Mouse (Mus musculus): Measurements from ENCODE around the gene 2410015M20Rik. TPM values are rescaled to one million over a fixed set of nuclear protein-coding genes. Genes with fewer than 3 reads are reported as not detected.
A peak's percentile ranks its signal among the peaks of the same experiment; 100 is the strongest.

The 2410015M20Rik gene
- polyA plus RNA-seq, 1 experiment from 2014 or later: 259 TPM

GRCm38 (mm10) chr17:56611861-56612564 lies 2.4 kb upstream of the 2410015M20Rik start:
- Histone ChIP-seq H3K9ac (replicated peaks) (0 out of 2 replicates have a peak overlapping the region, but pooled peaks have one; percentile 5), H3K36me3 (replicated peaks; ENCODE audit: insufficient read depth, low read length) (peaks cover 29% of the 10 kb centered on the region), H3K4me2 (ENCODE audit: low read depth, low read length) (peak overlapping the region; percentile 63), H3K27me3 (ENCODE audit: insufficient read depth, low read length) (no peaks in the 10 kb centered on the region), H3K27ac (ENCODE audit: low read depth) (peak overlapping the region; percentile 86), H3K4me1 (ENCODE audit: insufficient read depth) (peaks cover 43% of the 10 kb centered on the region), H3K9me3 (ENCODE audit: low read length) (no peaks in the 10 kb centered on the region), H3K4me3 (ENCODE audit: low read depth, low read length) (no peak overlapping the region; the same call in 1 of the 2 replicates)
- peak; percentile 87 for DNase-seq
- TF ChIP-seq CTCF (IDR thresholded peaks at IDR 0.05; ENCODE audit: low read depth) (no peak), EP300 (IDR thresholded peaks at IDR 0.05; ENCODE audit: low read depth) (no peak)
- WGBS (ENCODE audit: insufficient replicate concordance): 14% methylated on average over 14 of the region's 14 CpGs
- peak; percentile 42 for ATAC-seq

- no peak for DNase-seq
- H3K4me1 ChIP-seq (ENCODE audit: insufficient read depth): peaks cover 43% of the 10 kb centered on the region
- H3K36me3 ChIP-seq (replicated peaks; ENCODE audit: insufficient read depth, low read length): peaks cover 31% of the 10 kb centered on the region
- no peaks in the 10 kb centered on the region for H3K27me3 ChIP-seq (ENCODE audit: insufficient read depth, low read length)
- no peak overlapping the region for H3K4me3 ChIP-seq (ENCODE audit: low read depth, low read length)
- H3K9ac ChIP-seq (replicated peaks): no peak overlapping the region
- TF ChIP-seq CTCF (IDR thresholded peaks at IDR 0.05; ENCODE audit: low read depth) (no peak), EP300 (IDR thresholded peaks at IDR 0.05; ENCODE audit: low read depth) (no peak)
- H3K27ac ChIP-seq (ENCODE audit: low read depth): peak overlapping the region; percentile 86
- H3K9me3 ChIP-seq (ENCODE audit: low read length): no peaks in the 10 kb centered on the region
- no peak for ATAC-seq
- 0 out of 2 replicates have a peak overlapping the region, but pooled peaks have one; percentile 63 for H3K4me2 ChIP-seq (ENCODE audit: low read depth, low read length)
- 89% methylated on average over 2 of the region's 2 CpGs for WGBS (ENCODE audit: insufficient replicate concordance)
Measured at GRCm38 (mm10) chr17:56611323-56611722, 1.8 kb upstream of the 2410015M20Rik start.

GRCm38 (mm10) chr17:56608699-56609098 lies 872 bp downstream of the 2410015M20Rik start:
- Histone ChIP-seq H3K9me3 (ENCODE audit: low read length) (no peaks in the 10 kb centered on the region), H3K27me3 (ENCODE audit: insufficient read depth, low read length) (no peaks in the 10 kb centered on the region), H3K9ac (replicated peaks) (peak overlapping the region; percentile 81), H3K4me1 (ENCODE audit: insufficient read depth) (peaks cover 31% of the 10 kb centered on the region), H3K4me2 (ENCODE audit: low read depth, low read length) (peak overlapping the region; percentile 79), H3K4me3 (ENCODE audit: low read depth, low read length) (peak overlapping the region; percentile 77), H3K27ac (ENCODE audit: low read depth) (peak overlapping the region; percentile 90), H3K36me3 (replicated peaks; ENCODE audit: insufficient read depth, low read length) (peaks cover 38% of the 10 kb centered on the region)
- DNase-seq: no peak
- 34% methylated on average over 5 of the region's 5 CpGs for WGBS (ENCODE audit: insufficient replicate concordance)
- ATAC-seq: no peak
- TF ChIP-seq CTCF (IDR thresholded peaks at IDR 0.05; ENCODE audit: low read depth): no peak
- no peak for TF ChIP-seq EP300 (IDR thresholded peaks at IDR 0.05; ENCODE audit: low read depth)

GRCm38 (mm10) chr17:56607521-56608062 lies 2.0 kb downstream of the 2410015M20Rik start:
- 62% methylated on average over 3 of the region's 3 CpGs for WGBS (ENCODE audit: insufficient replicate concordance)
- Histone ChIP-seq H3K9me3 (ENCODE audit: low read length) (no peaks in the 10 kb centered on the region), H3K4me2 (ENCODE audit: low read depth, low read length) (no peak overlapping the region), H3K9ac (replicated peaks) (no peak overlapping the region), H3K27me3 (ENCODE audit: insufficient read depth, low read length) (no peaks in the 10 kb centered on the region), H3K4me3 (ENCODE audit: low read depth, low read length) (no peak overlapping the region), H3K4me1 (ENCODE audit: insufficient read depth) (peaks cover 29% of the 10 kb centered on the region), H3K27ac (ENCODE audit: low read depth) (no peak overlapping the region), H3K36me3 (replicated peaks; ENCODE audit: insufficient read depth, low read length) (peaks cover 49% of the 10 kb centered on the region)
- DNase-seq: no peak
- no peak for ATAC-seq
- TF ChIP-seq CTCF (IDR thresholded peaks at IDR 0.05; ENCODE audit: low read depth) (no peak), EP300 (IDR thresholded peaks at IDR 0.05; ENCODE audit: low read depth) (no peak)

- H3K9me3 ChIP-seq (ENCODE audit: low read length): no peaks in the 10 kb centered on the region
- DNase-seq (no peak), ATAC-seq (no peak)
- H3K9ac ChIP-seq (replicated peaks): no peak overlapping the region
- TF ChIP-seq CTCF (IDR thresholded peaks at IDR 0.05; ENCODE audit: low read depth) (no peak), EP300 (IDR thresholded peaks at IDR 0.05; ENCODE audit: low read depth) (no peak)
- no peak overlapping the region for H3K4me2 ChIP-seq (ENCODE audit: low read depth, low read length)
- no peak overlapping the region for H3K4me3 ChIP-seq (ENCODE audit: low read depth, low read length)
- H3K27ac ChIP-seq (ENCODE audit: low read depth): no peak overlapping the region
- H3K36me3 ChIP-seq (replicated peaks; ENCODE audit: insufficient read depth, low read length): peaks cover 68% of the 10 kb centered on the region
- no peaks in the 10 kb centered on the region for H3K27me3 ChIP-seq (ENCODE audit: insufficient read depth, low read length)
- peaks cover 14% of the 10 kb centered on the region for H3K4me1 ChIP-seq (ENCODE audit: insufficient read depth)
- 88% methylated on average over 9 of the region's 9 CpGs for WGBS (ENCODE audit: insufficient replicate concordance)
Measured at GRCm38 (mm10) chr17:56605431-56605830, 4.1 kb downstream of the 2410015M20Rik start.

- ATAC-seq: no peak
- no peak overlapping the region for H3K27ac ChIP-seq (ENCODE audit: low read depth)
- no peak overlapping the region for H3K4me2 ChIP-seq (ENCODE audit: low read depth, low read length)
- TF ChIP-seq EP300 (IDR thresholded peaks at IDR 0.05; ENCODE audit: low read depth) (no peak), CTCF (IDR thresholded peaks at IDR 0.05; ENCODE audit: low read depth) (no peak)
- no peaks in the 10 kb centered on the region for H3K27me3 ChIP-seq (ENCODE audit: insufficient read depth, low read length)
- 94% methylated on average over 3 of the region's 3 CpGs for WGBS (ENCODE audit: insufficient replicate concordance)
- H3K9ac ChIP-seq (replicated peaks): no peak overlapping the region
- no peak overlapping the region for H3K4me3 ChIP-seq (ENCODE audit: low read depth, low read length)
- no peak for DNase-seq
- H3K4me1 ChIP-seq (ENCODE audit: insufficient read depth): peaks cover 9% of the 10 kb centered on the region
- H3K36me3 ChIP-seq (replicated peaks; ENCODE audit: insufficient read depth, low read length): peaks cover 78% of the 10 kb centered on the region
- no peaks in the 10 kb centered on the region for H3K9me3 ChIP-seq (ENCODE audit: low read length)
Measured at GRCm38 (mm10) chr17:56604422-56604821, 5.1 kb downstream of the 2410015M20Rik start.
